In the genomic region with DNA sequence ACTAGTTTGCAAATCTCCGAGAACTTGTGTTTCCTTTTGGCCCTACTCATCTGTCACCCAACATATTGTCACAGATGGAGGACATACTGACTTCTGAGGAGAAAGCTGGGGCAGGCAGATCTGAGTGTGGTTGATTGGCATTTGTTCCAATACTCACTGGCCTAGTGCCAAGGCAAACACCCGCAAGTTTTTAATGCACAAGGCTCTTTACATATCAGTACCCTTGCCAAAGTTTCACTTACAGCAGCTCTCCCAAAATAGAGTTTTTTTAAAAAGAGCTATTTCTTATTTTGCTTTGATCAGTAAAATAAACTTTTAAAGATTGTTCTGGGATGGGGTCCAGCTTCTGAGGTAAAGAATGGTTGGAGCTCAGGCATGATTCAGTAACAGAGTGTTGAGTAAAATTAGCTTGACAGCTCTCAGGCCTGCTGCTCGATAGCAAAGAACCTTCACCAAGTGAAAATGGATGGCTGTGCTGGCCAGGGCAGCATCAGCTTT, we compare ENCODE assay signal across 8 mouse cellular contexts.
A peak's percentile ranks its signal among the peaks of the same experiment; 100 is the strongest.
DNase-seq lines count a peak whose midpoint lies in the region; ATAC-seq lines count a peak whose summit lies in the region.

No protein-coding gene starts in this region.

- no peak overlapping the region for H3K9ac ChIP-seq in heart, embryonic 15.5 days

- intact Hi-C loops in left cerebral cortex, postnatal 14 days (cut with DNase I) = no loop called here

- peak overlapping the region; percentile 17; the same call in 1 of the 2 replicates for H3K4me2 ChIP-seq in heart, embryonic 15.5 days

- H3K4me1 ChIP-seq in heart, embryonic 15.5 days (replicated peaks) = peaks cover 32% of the 10 kb centered on the region

- H3K9me3 ChIP-seq in heart, embryonic 15.5 days (replicated peaks) = no peaks in the 10 kb centered on the region

- peak; percentile 25 for DNase-seq in kidney, postnatal 14 days
- no peak for DNase-seq in kidney, postnatal 25 days
- peak; percentile 63 to 78 for DNase-seq in cerebellum, postnatal 10 days
- DNase-seq in left cerebral cortex, postnatal 14 days (ENCODE audit: low spot score in 2 of 2) = peak; percentile 55 to 65
- DNase-seq in telencephalon, adult 2 months (ENCODE audit: low read depth, low spot score) = peak; percentile 65
- DNase-seq in urinary bladder, postnatal 25 days (ENCODE audit: low spot score) = no peak
- DNase-seq in embryo, embryonic 10 days (ENCODE audit: low spot score) = no peak

- ATAC-seq in heart, embryonic 15.5 days (replicated peaks; ENCODE audit: insufficient number of reproducible peaks, insufficient read depth, low FRiP score, low read depth) = peak; percentile 70

- no peak overlapping the region for H3K4me3 ChIP-seq in heart, embryonic 15.5 days

- H3K27ac ChIP-seq in heart, embryonic 15.5 days = peak overlapping the region; percentile 81

- 14% methylated on average over 3 of the region's 3 CpGs for WGBS in heart, embryonic 15.5 days

- no peaks in the 10 kb centered on the region for H3K27me3 ChIP-seq in heart, embryonic 15.5 days

- no peaks in the 10 kb centered on the region for H3K36me3 ChIP-seq in heart, embryonic 15.5 days

Comparison
In these comparisons a context has a peak if more than half of its experiments do, and no peak if none do; other contexts are left out.
1. DNase-seq: peak in kidney, postnatal 14 days (single experiment), cerebellum, postnatal 10 days (2 of 2), left cerebral cortex, postnatal 14 days (2 of 2) and telencephalon, adult 2 months (single experiment); none in kidney, postnatal 25 days (0 of 2), urinary bladder, postnatal 25 days (single experiment) and embryo, embryonic 10 days (single experiment).